Mouse (Mus musculus) kidney, adult 2 months (tissue): ENCODE results near the gene Cd3d.

Experiments
- CTCF ChIP-seq: fragments of 200-500 bp; conservative IDR thresholded peaks from 2 replicates; pipeline ENCODE4 v1.5.1; 2011; ENCODE audit warnings: low read depth, mild to moderate bottlenecking, control low read depth, low read length, moderate library complexity, mixed read lengths; ENCODE audit not compliant: insufficient read depth, insufficient read length
- POLR2A ChIP-seq: fragments of 200-500 bp; IDR thresholded peaks from one replicate; pipeline ENCODE4 v1.6.1; 2011; ENCODE audit warnings: low read depth, low read length, control low read depth

DNA sequence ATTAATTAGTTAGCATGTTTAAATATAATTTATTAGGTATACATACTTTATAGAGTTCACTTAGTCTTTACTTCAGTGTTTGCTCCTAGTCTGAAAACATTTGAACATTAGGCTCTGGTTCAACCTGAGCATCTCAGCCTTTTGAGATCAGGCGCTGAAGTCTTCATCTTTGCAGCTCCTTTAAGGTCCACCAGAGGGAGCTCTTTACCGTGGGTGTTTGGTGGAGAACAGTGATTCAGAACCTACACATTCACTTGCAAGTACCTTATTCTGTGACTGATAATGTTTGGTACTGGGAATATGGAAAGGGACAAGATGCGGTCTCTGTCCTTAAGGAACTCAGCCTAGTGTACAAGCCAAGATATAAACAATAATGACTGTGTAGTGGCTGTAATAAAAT, 41.2 kb downstream of the Cd3d start:
- TF ChIP-seq CTCF = peak; percentile 77
- no peak for TF ChIP-seq POLR2A
